Mouse (Mus musculus): ENCODE results near the gene Gm20532.

The Gm20532 gene

DNA sequence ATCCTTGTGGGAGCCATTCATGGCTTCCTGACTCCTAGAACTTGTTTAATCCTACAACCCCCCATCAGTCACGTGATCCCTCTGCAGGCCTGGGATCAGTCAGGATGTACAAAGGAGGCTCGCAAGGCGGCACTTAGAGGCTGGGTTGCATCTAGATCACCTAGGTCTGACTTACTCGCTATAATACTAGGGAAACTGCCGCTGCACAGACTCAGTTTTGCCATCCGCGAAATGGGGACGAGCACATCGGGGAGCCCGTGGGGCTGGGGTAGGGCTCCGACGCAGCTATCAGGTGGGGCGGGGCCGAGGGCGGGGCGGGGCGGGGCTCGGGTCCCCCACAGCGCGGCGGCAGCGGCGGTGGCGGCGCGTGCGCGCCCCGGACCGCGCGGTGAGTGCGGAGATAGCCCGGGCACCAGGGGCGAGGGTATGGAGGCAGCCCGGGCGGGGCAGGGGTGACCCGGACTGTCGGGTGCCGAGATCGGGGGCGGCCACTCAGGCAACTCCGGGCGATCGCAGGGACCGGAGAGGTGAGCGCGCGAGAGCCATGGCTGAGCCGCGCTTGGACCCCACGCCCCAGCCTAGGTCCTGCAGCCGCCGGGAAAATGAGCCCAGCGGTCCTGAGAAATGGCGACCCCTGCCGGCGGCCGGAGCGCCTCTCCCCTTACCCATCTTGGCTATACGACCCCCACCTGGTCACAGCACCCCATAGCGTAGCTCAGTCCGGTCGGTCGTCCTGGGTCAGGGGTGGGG is at the start of gene Gm20532:
Gene Gm20532 (plus strand): TSS at position 346 of the 750 bp plus-strand sequence.
- in situ Hi-C loops (cut with MboI; ENCODE audit: unreplicated experiment in 2 of 2) = no loop called here

DNA sequence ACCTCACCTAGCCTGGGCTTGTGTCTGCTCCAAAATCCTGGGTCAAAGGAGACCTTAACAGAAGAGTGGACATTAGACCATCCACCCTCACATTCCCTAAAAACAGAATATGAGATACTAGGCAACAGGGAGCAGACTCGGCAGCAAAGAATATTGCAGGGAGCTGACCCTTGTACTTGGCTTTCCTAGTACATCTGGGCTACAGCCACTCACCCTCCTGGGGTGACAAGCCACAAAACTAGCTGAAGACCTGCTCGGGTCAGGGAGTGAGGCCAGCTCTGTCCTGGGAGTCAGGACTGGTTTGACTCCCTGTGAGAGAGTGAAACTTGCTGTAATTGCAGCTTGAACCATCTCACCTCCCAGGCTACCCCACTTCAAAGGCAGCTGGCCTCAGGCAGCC is 46.9 kb upstream of the Gm20532 start:
- in situ Hi-C loops (cut with MboI; ENCODE audit: unreplicated experiment in 2 of 2) = no loop called here

DNA sequence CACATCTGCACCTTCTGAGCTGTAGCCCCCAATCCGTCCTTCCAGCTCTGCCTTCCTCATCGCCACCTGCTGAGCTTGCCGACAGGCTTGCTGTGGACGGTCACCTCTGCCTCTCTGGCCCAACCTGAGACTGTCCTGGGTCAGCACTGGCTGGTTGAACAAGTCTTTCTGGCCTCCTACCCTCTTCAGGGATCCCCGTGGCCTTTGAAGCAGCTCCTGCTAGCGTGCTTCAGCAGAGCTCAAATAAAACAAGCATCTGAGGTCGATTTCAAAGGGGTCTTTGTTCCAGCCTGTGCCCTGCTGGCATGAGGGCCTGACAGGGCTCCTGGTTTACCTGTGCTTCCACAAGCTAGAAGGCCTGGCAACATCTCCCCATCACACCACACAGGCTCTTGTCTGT is 45.7 kb upstream of the Gm20532 start:
- in situ Hi-C loops (cut with MboI; ENCODE audit: unreplicated experiment in 2 of 2) = loop anchor here in 1 of 2 experiments (10.0 kb wide), 1 partner anchor 86 kb away; no protein-coding TSS in a partner anchor

DNA sequence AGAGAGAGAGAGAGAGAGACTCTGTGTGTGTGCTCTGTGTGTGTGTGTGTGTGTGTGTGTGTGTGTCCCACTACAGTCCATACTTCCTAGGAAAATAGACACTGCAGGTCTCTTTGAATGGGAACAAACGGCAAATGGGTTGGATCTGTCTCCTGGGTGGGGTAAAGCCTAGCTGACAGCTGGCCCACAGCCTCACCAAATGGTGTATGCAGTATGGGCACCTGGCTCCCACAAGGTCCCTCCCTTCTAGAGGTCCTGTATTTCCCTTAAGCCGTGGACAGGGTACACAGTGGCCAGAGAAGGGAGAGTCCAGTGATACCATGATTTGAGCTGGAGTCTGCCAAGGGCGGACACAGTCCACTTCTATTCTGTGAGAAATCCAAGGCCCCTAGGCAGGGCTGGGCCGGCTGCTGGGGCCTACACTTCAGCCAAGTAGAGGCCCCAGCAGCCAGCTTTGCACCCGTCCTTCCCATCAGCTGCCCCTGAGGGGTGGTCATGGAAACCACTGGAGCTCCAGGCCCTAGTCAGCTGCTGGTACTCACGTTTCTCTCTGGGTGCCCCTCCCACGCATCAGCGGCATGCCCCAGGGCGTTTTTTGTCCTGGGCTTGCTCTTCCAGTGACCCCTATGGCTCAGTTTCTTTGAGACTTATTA is 45.1 kb upstream of the Gm20532 start:
- in situ Hi-C loops (cut with MboI; ENCODE audit: unreplicated experiment in 2 of 2) = loop anchor here in 1 of 2 experiments (10.0 kb wide), 1 partner anchor 87 kb away; no protein-coding TSS in a partner anchor

DNA sequence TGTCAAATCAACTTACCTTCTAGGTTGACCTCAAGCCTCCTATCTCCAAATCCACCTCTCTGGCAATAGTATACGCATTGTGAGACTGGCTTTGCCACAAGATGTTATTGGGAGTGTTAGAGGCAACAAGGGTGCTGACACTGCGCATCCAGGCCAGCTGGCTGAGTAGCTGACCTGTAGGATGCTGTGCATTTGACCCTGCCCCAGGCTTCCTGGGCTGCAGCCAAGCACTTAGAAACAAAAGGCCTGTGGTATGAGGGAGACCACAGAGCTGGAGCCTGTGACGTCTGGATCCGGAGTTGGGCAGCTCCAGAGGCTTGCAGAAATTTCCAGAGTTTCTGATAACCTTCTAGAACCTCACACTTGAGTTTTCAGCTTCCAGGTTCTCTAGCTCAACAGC is 43.3 kb upstream of the Gm20532 start:
- in situ Hi-C loops (cut with MboI; ENCODE audit: unreplicated experiment in 2 of 2) = loop anchor here in 1 of 2 experiments (10.0 kb wide), 1 partner anchor 88 kb away; no protein-coding TSS in a partner anchor

DNA sequence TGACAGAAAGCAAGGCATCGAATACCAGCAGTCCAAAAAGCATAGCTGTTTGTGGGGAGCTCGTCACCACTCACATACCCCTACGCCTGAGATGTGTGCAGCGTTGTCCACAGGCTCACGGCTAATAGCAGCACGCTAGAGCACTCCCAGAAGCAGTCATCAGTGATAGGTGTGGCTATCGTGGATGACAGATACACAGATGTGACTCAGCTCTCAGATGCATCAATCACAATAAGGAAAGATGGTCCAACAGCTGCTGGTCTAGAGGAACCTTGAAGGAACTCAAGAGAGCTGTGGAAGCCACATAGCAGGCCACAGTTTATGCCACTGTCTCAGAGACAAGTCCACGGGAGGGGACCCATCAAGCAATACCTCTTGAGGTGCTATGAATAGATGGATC is 42.7 kb upstream of the Gm20532 start:
- in situ Hi-C loops (cut with MboI; ENCODE audit: unreplicated experiment in 2 of 2) = loop anchor here in 1 of 2 experiments (10.0 kb wide), 1 partner anchor 89 kb away; no protein-coding TSS in a partner anchor

DNA sequence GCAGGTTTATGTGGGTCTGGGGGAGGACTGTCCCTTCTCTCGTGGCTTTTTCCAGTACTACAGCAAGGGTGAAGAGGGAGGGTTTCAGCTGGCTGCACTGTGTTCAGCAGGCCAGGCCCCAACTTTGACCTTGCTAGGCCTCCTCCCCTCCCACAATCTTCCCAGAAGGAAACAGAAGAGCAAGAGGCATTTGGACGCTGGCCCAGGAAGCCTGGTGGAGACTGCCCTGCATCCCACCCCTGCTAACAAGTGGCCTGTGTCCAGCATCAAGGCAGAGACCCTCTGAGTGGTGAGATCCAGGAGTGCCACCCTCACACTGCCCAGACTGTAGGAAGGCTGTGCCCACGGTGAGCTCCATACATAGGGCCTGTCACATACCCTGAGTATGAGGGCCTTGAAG is 42.2 kb upstream of the Gm20532 start:
- in situ Hi-C loops (cut with MboI; ENCODE audit: unreplicated experiment in 2 of 2) = loop anchor here in 1 of 2 experiments (10.0 kb wide), 1 partner anchor 89 kb away; no protein-coding TSS in a partner anchor

DNA sequence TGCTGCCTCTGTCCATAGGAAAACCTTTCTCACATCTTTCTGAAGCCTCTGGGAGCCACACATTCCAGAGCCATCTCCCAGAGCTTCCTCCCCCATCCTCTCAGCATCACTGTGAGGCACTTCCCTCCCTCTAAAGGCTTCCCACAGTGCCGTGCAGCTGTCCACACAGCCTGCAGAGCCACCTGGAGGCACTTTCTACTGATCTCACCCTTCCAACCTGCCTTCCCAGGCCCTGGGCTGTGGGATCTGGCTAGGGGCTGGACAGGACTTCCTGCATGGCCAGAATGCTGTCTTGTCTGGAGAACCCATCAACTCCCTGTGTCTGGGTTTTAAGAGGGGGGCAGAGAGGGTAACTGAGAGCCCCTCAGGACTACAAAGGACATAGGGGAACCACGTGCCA is 39.0 kb upstream of the Gm20532 start:
- in situ Hi-C loops (cut with MboI; ENCODE audit: unreplicated experiment in 2 of 2) = loop anchor here in 1 of 2 experiments (10.0 kb wide), 1 partner anchor 93 kb away; no protein-coding TSS in a partner anchor

DNA sequence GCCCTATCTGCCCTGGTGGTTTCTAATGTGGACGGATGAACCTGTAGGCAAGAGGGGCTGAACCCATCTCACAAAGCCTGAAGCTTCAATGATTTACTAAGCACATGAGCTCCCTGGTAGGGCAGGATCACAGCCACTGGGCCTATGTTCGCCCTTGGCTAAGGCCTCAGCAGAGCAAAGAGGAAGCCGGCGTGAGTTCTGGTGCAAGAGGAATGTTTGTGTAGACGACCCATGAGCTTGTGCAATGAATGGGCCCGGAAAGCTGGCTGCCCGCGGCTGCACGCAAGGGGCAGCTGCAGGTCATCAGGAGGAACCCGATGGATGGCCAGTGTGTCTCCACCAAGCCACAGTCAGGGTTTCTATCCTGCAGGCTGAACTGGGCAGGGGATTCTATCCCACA is 36.6 kb upstream of the Gm20532 start:
- in situ Hi-C loops (cut with MboI; ENCODE audit: unreplicated experiment in 2 of 2) = loop anchor here (10.0 to 25.0 kb wide), 3 partner anchors 95 to 712 kb away; partner anchors contain the start of gene Sohlh1 (in 1 of the 2)

DNA sequence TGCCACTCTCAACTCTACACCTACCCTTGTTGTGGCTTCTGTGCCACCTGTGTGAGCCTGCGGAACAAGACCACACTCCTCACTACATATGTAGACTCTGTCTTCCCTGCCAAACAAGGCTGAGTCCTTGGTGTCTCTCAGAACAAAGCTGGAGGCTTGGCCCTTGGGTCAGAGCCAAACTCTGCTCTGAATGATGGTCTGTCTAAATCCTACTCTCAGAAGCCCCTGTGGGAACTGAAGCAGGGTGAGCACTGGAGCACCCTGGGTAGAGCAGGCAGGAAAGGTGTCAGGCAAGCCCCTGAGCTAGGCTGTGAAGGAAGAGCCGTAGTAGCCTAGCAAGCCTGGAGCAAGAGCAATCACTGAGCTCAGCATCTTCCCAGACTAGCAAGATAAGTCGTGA is 36.2 kb upstream of the Gm20532 start:
- in situ Hi-C loops (cut with MboI; ENCODE audit: unreplicated experiment in 2 of 2) = loop anchor here in 1 of 2 experiments (25.0 kb wide), 2 partner anchors 513 to 713 kb away; partner anchors contain the start of gene Sohlh1

DNA sequence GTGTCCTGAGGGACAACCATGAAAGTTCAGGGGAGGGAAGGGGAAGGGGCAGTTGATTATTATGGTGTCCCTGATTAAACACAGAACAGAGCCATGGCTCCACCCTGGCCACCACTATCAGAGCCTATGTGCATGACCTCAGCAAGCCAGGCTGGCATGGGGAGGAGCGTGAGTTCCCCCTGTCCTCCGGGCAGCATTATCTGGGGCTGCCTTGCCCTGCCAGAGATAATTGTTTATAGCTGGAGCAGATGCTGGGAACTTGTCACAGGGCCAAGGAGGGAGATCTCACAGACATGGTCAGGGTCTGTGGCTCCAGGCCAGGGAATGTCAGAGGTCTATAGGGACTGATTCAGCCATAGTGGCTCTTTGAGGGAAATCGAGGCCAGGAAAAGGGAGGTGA is 35.7 kb upstream of the Gm20532 start:
- in situ Hi-C loops (cut with MboI; ENCODE audit: unreplicated experiment in 2 of 2) = loop anchor here in 1 of 2 experiments (25.0 kb wide), 2 partner anchors 513 to 713 kb away; partner anchors contain the start of gene Sohlh1

DNA sequence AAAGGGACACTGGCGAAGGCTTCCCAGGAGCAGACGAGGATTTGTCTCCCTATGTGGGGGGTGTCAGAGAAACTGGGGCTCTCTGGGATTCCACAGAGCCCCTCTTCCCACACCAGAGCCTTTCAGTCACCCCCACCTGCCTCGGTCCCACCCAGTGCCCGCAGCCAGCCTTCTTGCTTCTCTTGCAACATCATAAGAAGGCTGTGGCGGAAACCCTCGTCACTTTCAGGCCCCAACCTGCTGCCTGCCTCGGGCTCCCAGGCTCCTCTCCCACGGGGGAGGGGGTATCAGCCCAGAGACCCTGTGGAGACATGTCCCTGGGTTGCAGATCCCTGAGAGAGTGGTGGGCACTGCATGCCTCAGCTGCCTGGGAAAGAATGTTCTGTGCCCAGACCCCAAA is 35.0 kb upstream of the Gm20532 start:
- in situ Hi-C loops (cut with MboI; ENCODE audit: unreplicated experiment in 2 of 2) = loop anchor here in 1 of 2 experiments (25.0 kb wide), 2 partner anchors 514 to 714 kb away; partner anchors contain the start of gene Sohlh1

DNA sequence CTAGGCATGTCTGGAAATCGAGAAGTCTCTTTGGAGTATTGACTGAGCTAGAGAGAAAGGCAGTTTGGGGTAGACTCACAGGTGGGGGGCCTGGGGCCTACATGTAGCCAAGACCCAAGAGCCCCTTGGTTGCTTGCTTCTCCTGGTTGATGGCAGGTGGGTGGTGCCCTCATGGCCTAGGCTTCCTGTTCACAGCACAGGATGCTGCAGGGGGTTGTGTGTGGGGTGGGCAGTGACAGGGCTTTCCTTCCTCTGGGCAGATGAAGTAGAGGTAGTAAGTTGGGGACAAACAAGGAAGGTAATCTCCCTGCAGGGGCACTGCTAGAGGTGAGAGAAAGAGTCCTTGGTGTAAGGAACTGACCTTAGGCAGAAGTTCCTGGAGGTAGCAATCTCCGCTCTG is 34.4 kb upstream of the Gm20532 start:
- in situ Hi-C loops (cut with MboI; ENCODE audit: unreplicated experiment in 2 of 2) = loop anchor here in 1 of 2 experiments (25.0 kb wide), 2 partner anchors 515 to 715 kb away; partner anchors contain the start of gene Sohlh1

DNA sequence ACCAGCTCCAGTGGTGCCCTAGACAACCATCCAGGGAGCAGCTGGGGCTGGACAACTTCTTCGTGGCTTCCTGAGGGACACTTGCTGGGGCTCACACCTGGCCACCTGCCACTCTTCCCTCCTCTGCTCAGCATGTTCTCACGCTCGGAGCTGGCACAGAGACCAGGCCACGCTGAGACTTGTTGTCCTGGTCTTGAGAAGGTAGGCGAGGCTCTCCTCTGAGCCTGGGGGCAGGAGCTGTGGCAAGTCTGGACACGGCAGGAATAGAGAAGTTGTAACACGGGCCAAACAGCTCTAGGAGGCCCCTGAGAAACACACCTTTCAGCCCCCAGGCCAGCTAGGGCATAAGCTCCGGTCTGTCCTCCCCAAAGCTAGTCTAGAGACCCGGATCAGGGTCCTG is 32.5 kb upstream of the Gm20532 start:
- in situ Hi-C loops (cut with MboI; ENCODE audit: unreplicated experiment in 2 of 2) = loop anchor here in 1 of 2 experiments (25.0 kb wide), 2 partner anchors 517 to 717 kb away; partner anchors contain the start of gene Sohlh1

DNA sequence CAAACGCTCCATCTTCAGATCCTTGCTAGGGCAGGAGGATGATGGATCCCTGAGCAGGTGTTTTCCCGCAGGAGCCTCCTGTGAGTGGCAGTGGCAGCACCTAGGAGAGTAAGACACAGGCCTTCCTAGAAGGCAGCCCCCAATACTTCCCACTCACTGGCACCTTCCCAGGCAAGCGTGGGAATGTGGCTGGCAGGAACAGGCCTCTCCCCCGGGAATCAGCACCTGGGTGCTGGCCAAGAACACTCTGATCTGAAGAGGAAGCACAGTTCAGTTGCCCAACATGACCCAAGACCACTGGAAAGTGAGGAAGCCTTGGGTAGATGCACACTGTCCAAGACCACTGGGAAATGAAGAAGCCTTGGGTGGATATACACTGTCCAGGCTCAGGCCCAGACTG is 31.4 kb upstream of the Gm20532 start:
- in situ Hi-C loops (cut with MboI; ENCODE audit: unreplicated experiment in 2 of 2) = loop anchor here in 1 of 2 experiments (25.0 kb wide), 2 partner anchors 518 to 718 kb away; partner anchors contain the start of gene Sohlh1

DNA sequence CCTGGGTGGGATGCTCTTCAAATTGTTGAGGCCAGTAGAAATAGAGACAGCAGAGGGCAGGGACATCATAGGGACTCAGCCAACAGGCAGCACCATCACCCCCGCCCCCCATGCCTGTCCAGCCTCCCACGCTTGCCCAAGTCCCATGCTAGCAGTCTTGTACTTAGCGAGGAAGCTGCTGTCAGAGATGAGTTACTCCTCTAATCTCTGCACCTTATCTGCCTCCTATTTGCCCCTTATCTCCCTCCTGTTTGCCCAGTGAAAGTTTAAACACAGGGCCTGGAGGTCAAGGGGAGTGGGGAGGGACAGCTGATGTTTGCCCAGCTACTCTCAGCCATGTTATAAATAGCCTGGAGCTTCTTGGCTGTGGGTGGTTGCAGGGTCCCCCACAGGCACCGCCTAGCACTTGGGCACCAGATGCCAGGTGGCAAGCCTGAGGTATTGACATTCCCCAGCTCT is 29.9 kb upstream of the Gm20532 start:
- in situ Hi-C loops (cut with MboI; ENCODE audit: unreplicated experiment in 2 of 2) = loop anchor here in 1 of 2 experiments (25.0 kb wide), 2 partner anchors 519 to 719 kb away; partner anchors contain the start of gene Sohlh1

DNA sequence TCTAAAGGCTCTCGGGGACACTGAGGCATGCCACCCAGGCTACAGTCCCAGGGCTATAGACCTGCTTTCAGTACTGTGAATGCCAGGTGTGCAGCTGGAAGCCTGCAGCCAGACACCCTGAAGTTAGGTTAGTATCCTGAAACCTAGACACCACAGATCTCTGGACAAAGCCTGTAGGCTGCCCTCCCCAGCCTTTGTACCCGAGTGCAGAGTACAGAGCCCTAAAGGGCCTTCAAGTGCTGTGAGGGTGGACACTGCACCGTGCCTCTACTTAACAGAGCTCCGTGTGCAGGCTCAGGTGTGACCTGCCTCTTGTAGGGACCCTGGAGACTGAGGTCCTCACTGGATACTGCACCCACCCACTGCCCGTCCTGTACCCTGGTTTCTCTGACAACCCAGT is 25.9 kb upstream of the Gm20532 start:
- in situ Hi-C loops (cut with MboI; ENCODE audit: unreplicated experiment in 2 of 2) = loop anchor here (5.0 to 25.0 kb wide), 8 partner anchors 108 to 723 kb away; partner anchors contain the start of genes Sec16a (in 1 of the 2) and Sohlh1 (in 1 of the 2)

DNA sequence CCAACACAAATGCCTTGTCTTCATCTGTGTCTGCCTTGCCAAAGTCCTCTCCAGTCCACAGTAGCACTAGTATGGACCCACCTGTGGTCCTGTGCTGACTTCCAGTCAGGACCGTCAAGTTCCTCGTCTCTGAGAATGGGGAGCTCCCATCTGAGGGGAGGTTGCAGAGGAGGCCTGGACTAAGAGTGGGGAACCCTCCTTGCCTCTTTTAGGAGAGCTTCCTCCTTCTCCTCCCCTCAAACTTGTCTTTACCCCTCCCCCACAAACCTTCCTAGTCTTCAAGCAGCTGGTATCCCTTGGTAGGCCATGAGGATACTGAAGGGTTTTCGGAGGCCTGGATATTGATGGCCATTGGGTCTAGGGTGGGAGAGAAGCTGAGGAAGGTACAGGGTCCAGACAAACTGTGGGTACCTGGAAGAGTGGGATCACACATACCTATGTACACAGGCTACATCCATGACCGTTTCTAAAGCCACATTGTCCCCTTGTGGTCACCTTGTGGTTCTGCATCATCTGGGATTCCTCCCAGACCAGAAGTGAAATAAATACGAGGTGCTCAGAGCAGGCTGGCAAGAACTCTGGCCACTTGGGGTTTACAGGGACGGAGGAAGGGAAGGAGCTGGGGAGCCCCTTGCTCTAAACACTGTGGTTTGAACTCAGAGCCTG is 25.0 kb upstream of the Gm20532 start:
- in situ Hi-C loops (cut with MboI; ENCODE audit: unreplicated experiment in 2 of 2) = loop anchor here (5.0 to 25.0 kb wide), 8 partner anchors 109 to 724 kb away; partner anchors contain the start of genes Sec16a (in 1 of the 2) and Sohlh1 (in 1 of the 2)

DNA sequence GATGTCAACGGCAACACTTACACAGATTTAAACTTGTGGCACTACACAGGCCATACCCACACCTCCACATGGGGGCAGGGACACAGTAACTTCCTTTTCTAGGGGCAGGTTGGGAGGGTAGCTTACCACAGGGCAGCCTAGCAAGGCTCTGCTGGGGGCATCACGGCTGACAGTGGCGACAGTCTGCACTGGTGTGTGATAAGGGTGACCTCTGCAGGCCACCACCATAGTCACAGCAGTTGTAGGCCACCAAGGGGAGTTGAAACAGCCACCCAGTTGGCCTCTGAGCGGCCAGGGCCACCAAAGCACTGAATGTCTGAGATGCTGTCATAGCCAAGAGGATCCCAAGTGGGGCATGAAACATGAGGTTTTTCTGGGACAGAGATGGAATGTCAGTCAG is 20.2 kb upstream of the Gm20532 start:
- in situ Hi-C loops (cut with MboI; ENCODE audit: unreplicated experiment in 2 of 2) = loop anchor here in 1 of 2 experiments (10.0 to 25.0 kb wide), 5 partner anchors 261 to 729 kb away; partner anchors contain the start of gene Sohlh1

DNA sequence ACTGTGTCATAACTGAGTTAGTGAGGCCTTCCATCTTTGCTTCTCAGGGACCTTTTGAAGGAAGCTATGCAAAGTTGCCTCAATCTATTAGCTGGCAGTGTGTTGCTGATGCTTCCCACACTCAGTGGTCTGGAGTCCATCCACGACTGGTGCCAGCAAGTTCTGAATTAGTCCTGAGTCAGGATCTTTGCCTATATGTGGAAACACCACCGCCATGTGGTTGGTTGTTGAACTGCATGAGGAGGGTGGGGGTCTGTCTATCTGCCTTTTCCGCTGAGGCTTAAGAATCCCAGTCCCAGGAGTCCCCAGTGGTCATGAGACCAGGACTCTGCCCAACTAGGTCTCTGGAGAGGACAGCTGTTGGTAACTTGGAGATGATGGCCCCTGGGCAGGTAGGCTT is 16.4 kb upstream of the Gm20532 start:
- in situ Hi-C loops (cut with MboI; ENCODE audit: unreplicated experiment in 2 of 2) = loop anchor here (5.0 to 25.0 kb wide), 3 partner anchors 418 to 733 kb away; partner anchors contain the start of gene Sohlh1 (in 1 of the 2)

All from v-Abl transformed pro-B cells (cell line).